Mouse (Mus musculus) retina, adult 2 months (tissue): ENCODE results near the gene Lrrc4.

Experiments used
- DNase-seq: peaks from one replicate; pipeline ENCODE4 v3.0.0-alpha.2; 2012; ENCODE audit warnings: low read depth, low spot score

Gene Lrrc4

GRCm38 (mm10) chr6:28729236-28729635, 102.3 kb downstream of the Lrrc4 start:
- DNase-seq: no peak

- no peak for DNase-seq
Observed at GRCm38 (mm10) chr6:28724776-28725175, 106.8 kb downstream of the Lrrc4 start.

- DNase-seq: no peak
Observed at GRCm38 (mm10) chr6:28723059-28723458, 108.5 kb downstream of the Lrrc4 start.

GRCm38 (mm10) chr6:28720391-28721171, 111.0 kb downstream of the Lrrc4 start:
- no peak for DNase-seq

- DNase-seq: no peak
Observed at GRCm38 (mm10) chr6:28717845-28718237, 113.7 kb downstream of the Lrrc4 start.

GRCm38 (mm10) chr6:28717203-28717844, 114.2 kb downstream of the Lrrc4 start:
- no peak for DNase-seq

GRCm38 (mm10) chr6:28710035-28710434, 121.5 kb downstream of the Lrrc4 start:
- DNase-seq: no peak

GRCm38 (mm10) chr6:28706976-28707592, 124.5 kb downstream of the Lrrc4 start:
- DNase-seq: no peak

GRCm38 (mm10) chr6:28706108-28706975, 125.2 kb downstream of the Lrrc4 start:
- no peak for DNase-seq

- DNase-seq: no peak
Observed at GRCm38 (mm10) chr6:28705384-28706107, 126.0 kb downstream of the Lrrc4 start.

- no peak for DNase-seq
Observed at GRCm38 (mm10) chr6:28704612-28705011, 126.9 kb downstream of the Lrrc4 start.

- DNase-seq: no peak
Observed at GRCm38 (mm10) chr6:28697214-28697613, 134.3 kb downstream of the Lrrc4 start.

GRCm38 (mm10) chr6:28692659-28693058, 138.9 kb downstream of the Lrrc4 start:
- DNase-seq: no peak

- no peak for DNase-seq
Observed at GRCm38 (mm10) chr6:28687776-28688175, 143.8 kb downstream of the Lrrc4 start.

- DNase-seq: no peak
Observed at GRCm38 (mm10) chr6:28685745-28686144, 145.8 kb downstream of the Lrrc4 start.

- no peak for DNase-seq
Observed at GRCm38 (mm10) chr6:28685052-28685451, 146.5 kb downstream of the Lrrc4 start.

- DNase-seq: no peak
Observed at GRCm38 (mm10) chr6:28681521-28682457, 149.8 kb downstream of the Lrrc4 start.

GRCm38 (mm10) chr6:28680537-28680936, 151.0 kb downstream of the Lrrc4 start:
- no peak for DNase-seq

- no peak for DNase-seq
Observed at GRCm38 (mm10) chr6:28678896-28679295, 152.7 kb downstream of the Lrrc4 start.

GRCm38 (mm10) chr6:28674686-28675085, 156.9 kb downstream of the Lrrc4 start:
- DNase-seq: no peak
